Comparison of ENCODE assay signal across 8 mouse cellular contexts in the genomic region with DNA sequence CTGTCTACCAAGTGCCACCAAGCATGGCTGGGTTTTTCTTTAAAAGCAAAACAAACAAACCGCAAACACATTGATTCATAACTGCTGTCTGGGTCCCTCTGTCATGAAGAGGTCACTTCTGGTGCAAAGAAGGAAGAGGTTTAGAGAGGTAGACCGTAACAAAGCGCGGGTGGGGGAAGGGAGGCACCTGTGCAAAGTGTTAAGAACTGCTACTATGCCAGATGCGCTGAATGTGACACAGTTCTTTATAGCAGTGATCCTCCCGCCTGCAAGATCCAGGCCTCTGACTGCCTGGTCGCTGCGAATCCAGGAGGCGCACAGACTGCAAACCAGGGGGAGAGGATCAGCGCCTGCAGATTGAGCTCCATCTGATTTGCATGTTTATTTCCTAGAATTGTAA. TPM values are rescaled to one million over a fixed set of nuclear protein-coding genes. Genes with fewer than 3 reads are reported as not detected.
DNase-seq lines count a peak whose midpoint lies in the region; ATAC-seq and TF ChIP-seq lines count a peak whose summit lies in the region.

No protein-coding gene starts in this region.

- peaks cover 90% of the 10 kb centered on the region for H3K27me3 ChIP-seq in forebrain, embryonic 10.5 days (ENCODE audit: poor library complexity, severe bottlenecking)
- H3K27me3 ChIP-seq in limb, embryonic 14.5 days (ENCODE audit: control insufficient read depth, insufficient read depth, low read length) = no peaks in the 10 kb centered on the region
- no peaks in the 10 kb centered on the region for H3K27me3 ChIP-seq in stomach, postnatal 0 days (ENCODE audit: control insufficient read depth, insufficient read depth, low read length)

- TF ChIP-seq CTCF in stomach, postnatal 0 days (IDR thresholded peaks at IDR 0.05; ENCODE audit: low read depth) = no peak

- peak overlapping the region; percentile 87 for H3K4me3 ChIP-seq in forebrain, embryonic 10.5 days
- peak overlapping the region; percentile 93 for H3K4me3 ChIP-seq in limb, embryonic 14.5 days (replicated peaks; ENCODE audit: low read length)
- H3K4me3 ChIP-seq in stomach, postnatal 0 days (ENCODE audit: low read depth, low read length) = no peak overlapping the region

- H3K9me3 ChIP-seq in forebrain, embryonic 10.5 days = no peaks in the 10 kb centered on the region
- H3K9me3 ChIP-seq in limb, embryonic 14.5 days (ENCODE audit: control insufficient read depth, low read length) = no peaks in the 10 kb centered on the region
- H3K9me3 ChIP-seq in stomach, postnatal 0 days (ENCODE audit: control insufficient read depth, low read length) = no peaks in the 10 kb centered on the region

- no peak for TF ChIP-seq EP300 in stomach, postnatal 0 days (optimal IDR thresholded peaks at IDR 0.05)

- H3K36me3 ChIP-seq in forebrain, embryonic 10.5 days (replicated peaks) = no peaks in the 10 kb centered on the region
- peaks cover 14% of the 10 kb centered on the region for H3K36me3 ChIP-seq in limb, embryonic 14.5 days (ENCODE audit: control insufficient read depth, insufficient read depth, low read length)
- H3K36me3 ChIP-seq in stomach, postnatal 0 days (ENCODE audit: control insufficient read depth, insufficient read depth, low read length) = no peaks in the 10 kb centered on the region

- peak overlapping the region; percentile 87 for H3K4me2 ChIP-seq in limb, embryonic 14.5 days (replicated peaks; ENCODE audit: low read depth, low read length, severe bottlenecking)
- no peak overlapping the region; the same call in 1 of the 2 replicates for H3K4me2 ChIP-seq in stomach, postnatal 0 days (replicated peaks; ENCODE audit: low read depth)

- TF ChIP-seq POLR2A in limb, embryonic 14.5 days (IDR thresholded peaks at IDR 0.05; ENCODE audit: borderline replicate concordance, extremely low read depth, insufficient read depth, insufficient read length) = no peak

- peak; percentile 25 for DNase-seq in right cerebral cortex, postnatal 14 days
- no peak for DNase-seq in right cerebral cortex, postnatal 4 days
- DNase-seq in forebrain, embryonic 10.5 days (ENCODE audit: extremely low spot score, low spot score) = peak; percentile 29
- peak; percentile 26 for DNase-seq in limb, embryonic 14.5 days (ENCODE audit: low spot score)
- DNase-seq in stomach, postnatal 0 days (ENCODE audit: low spot score) = peak; percentile 17
- DNase-seq in adrenal gland, postnatal 14 days = no peak
- no peak for DNase-seq in ovary, postnatal 14 days (ENCODE audit: low spot score)
- no peak for DNase-seq in heart, postnatal 36 days

- 0 out of 2 replicates have a peak overlapping the region, but pooled peaks have one; percentile 98 for H3K9ac ChIP-seq in limb, embryonic 14.5 days (ENCODE audit: low read depth, low read length, severe bottlenecking)
- H3K9ac ChIP-seq in stomach, postnatal 0 days (ENCODE audit: low read length) = no peak overlapping the region

- 4% methylated on average over 10 of the region's 10 CpGs for WGBS in forebrain, embryonic 10.5 days
- 12% methylated on average over 10 of the region's 10 CpGs for WGBS in limb, embryonic 14.5 days
- 45% methylated on average over 10 of the region's 10 CpGs for WGBS in stomach, postnatal 0 days

- ATAC-seq in limb, embryonic 14.5 days (ENCODE audit: low FRiP score, low read depth) = no peak
- no peak for ATAC-seq in stomach, postnatal 0 days (ENCODE audit: low FRiP score, low TSS enrichment)

- peak overlapping the region; percentile 93; the same call in 1 of the 2 replicates for H3K27ac ChIP-seq in forebrain, embryonic 10.5 days
- H3K27ac ChIP-seq in limb, embryonic 14.5 days (replicated peaks; ENCODE audit: low read depth, low read length) = peak overlapping the region; percentile 99
- no peak overlapping the region for H3K27ac ChIP-seq in stomach, postnatal 0 days (replicated peaks)

- intact Hi-C loops in heart, postnatal 36 days (cut with DNase I) = no loop called here

- peaks cover 53% of the 10 kb centered on the region for H3K4me1 ChIP-seq in forebrain, embryonic 10.5 days
- H3K4me1 ChIP-seq in limb, embryonic 14.5 days (ENCODE audit: control insufficient read depth, insufficient read depth, low read length) = peaks cover 50% of the 10 kb centered on the region
- H3K4me1 ChIP-seq in stomach, postnatal 0 days (replicated peaks; ENCODE audit: control insufficient read depth, insufficient read depth) = peaks cover 2% of the 10 kb centered on the region

RNA-seq across cellular contexts. Expression of a gene that starts 0.9 kb away (rescaled TPM):
- polyA plus RNA-seq in forebrain, embryonic 10.5 days (2016; fragmentation: Nextera tagmentation; extraction: Ambion mirVana) = 13.1 TPM in 2 replicates
- polyA plus RNA-seq in limb, embryonic 14.5 days (2012; rRNA removed) = 110 and 143 TPM in 2 replicates
- polyA plus RNA-seq in limb, embryonic 14.5 days (2014; fragmentation: Nextera tagmentation; extraction: Ambion mirVana) = 84.7 and 96.9 TPM in 2 replicates
- 5.7 and 6.6 TPM in 2 replicates for polyA plus RNA-seq in stomach, postnatal 0 days (2015; fragmentation: Nextera tagmentation; extraction: Ambion mirVana)
- total RNA-seq in adrenal gland, postnatal 14 days (2021) = 5.9 and 6.6 TPM in 2 replicates
- total RNA-seq in heart, postnatal 36 days (2021) = 1 to 10 TPM; 3.8 to 6.2 TPM

Comparison
In these comparisons a context has a peak if more than half of its experiments do, and no peak if none do; other contexts are left out.
1. DNase-seq: peak in right cerebral cortex, postnatal 14 days (single experiment), forebrain, embryonic 10.5 days (single experiment), limb, embryonic 14.5 days (single experiment) and stomach, postnatal 0 days (single experiment); none in right cerebral cortex, postnatal 4 days (single experiment), adrenal gland, postnatal 14 days (single experiment), ovary, postnatal 14 days (single experiment) and heart, postnatal 36 days (0 of 2).